Mouse (Mus musculus): ENCODE results near the gene Gm3633. TPM values are rescaled to one million over a fixed set of nuclear protein-coding genes. Genes with fewer than 3 reads are reported as not detected.
"Not testable (repeated sequence)": the region's sequence is repeated elsewhere in the genome, so short reads cannot be mapped to it uniquely, and the experiment has no call there.

Gm3633 gene
- polyA plus RNA-seq (2012; rRNA removed), result not detected in 2 replicates

- not testable (repeated sequence) for DNase-seq (ENCODE audit: low read depth)
Measured at GRCm38 (mm10) chr14:42641817-42642216, at the start of gene Gm3633. Gene Gm3633 (minus strand): TSS chr14:42641917.

DNA sequence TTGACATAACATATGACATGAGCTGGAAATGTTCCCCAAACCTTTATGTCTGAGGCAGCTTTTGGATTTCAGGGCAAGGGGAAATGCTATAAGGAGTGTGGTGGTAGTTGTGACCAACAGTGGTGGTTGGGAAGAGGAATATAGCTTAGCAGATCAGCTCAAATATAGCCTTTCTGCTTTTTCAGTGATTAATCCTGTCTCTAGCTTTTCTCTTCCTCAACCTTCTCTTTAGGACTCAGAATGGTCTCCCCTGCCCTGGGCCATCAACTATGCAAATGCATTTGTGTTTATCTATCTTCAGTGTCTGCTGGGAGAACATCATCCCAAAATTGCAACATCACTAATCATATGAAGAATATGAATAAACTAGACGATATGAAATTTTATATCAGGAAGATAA is 13.9 kb upstream of the Gm3633 start, which contains the start of gene Gm10378:
TSS of gene Gm10378 (plus strand) at position 301 of the 400 bp plus-strand sequence.
- DNase-seq (ENCODE audit: low read depth), result not testable (repeated sequence)

DNA sequence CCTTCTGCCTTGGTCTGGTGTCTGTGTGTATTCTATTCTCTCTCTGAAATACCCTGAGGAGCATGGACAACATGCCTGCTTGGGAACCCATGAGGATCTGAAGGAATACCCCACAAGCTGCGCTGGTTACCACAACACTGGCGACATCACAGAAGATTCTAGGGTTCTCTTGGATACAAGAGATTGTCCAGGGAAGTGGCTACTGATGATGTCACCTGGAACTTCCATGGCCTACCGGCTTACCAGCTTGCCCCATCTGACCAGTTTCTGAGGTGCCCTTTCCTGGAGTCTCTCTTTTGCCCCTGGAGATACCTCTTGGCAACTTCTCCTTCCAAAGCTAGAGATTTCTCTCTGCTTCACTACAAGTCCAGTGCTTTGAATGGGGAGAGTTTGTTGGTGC is 41.9 kb downstream of the Gm3633 start, which contains the start of gene Gm17124:
TSS of gene Gm17124 (minus strand) at position 101 of the 400 bp plus-strand sequence.
- DNase-seq (ENCODE audit: low read depth), result not testable (repeated sequence)

Other genes starting within 250 kb of the Gm3633 start
- not detected in 2 replicates for gene Gm8005, start 202.2 kb downstream of the Gm3633 start, polyA plus RNA-seq (2012; rRNA removed)
- not detected in 2 replicates for gene Gm8011, start 178.0 kb downstream of the Gm3633 start, polyA plus RNA-seq (2012; rRNA removed)
- gene Gm8020, start 139.6 kb downstream of the Gm3633 start, polyA plus RNA-seq (2012; rRNA removed), result not detected in 2 replicates
- gene Gm8024, start 117.6 kb downstream of the Gm3633 start, polyA plus RNA-seq (2012; rRNA removed), result not detected in 2 replicates
- gene Gm17124, start 42.0 kb downstream of the Gm3633 start, polyA plus RNA-seq (2012; rRNA removed), result not detected in 2 replicates
- not detected in 2 replicates for gene Gm10378, start 14.0 kb upstream of the Gm3633 start, polyA plus RNA-seq (2012; rRNA removed)
- gene Gm3015, start 126.9 kb upstream of the Gm3633 start, polyA plus RNA-seq (2012; rRNA removed), result not detected in 2 replicates
- not detected in 2 replicates for gene Gm10377, start 156.1 kb upstream of the Gm3633 start, polyA plus RNA-seq (2012; rRNA removed)
- not detected in 2 replicates for gene Gm21977, start 211.6 kb upstream of the Gm3633 start, polyA plus RNA-seq (2012; rRNA removed)